Mouse (Mus musculus) heart, embryonic 14.5 days (tissue): ENCODE measurements around the gene Olfr1206. TPM values are rescaled to one million over a fixed set of nuclear protein-coding genes. Genes with fewer than 3 reads are reported as not detected.

Source experiments
- polyA plus RNA-seq: library from polyadenylated mRNA; unstranded; fragments of >200 nt; fragmentation: Nextera tagmentation; extraction: Ambion mirVana; gene quantifications from 2 replicates; pipeline ENCODE4 v1.2.1, GENCODE M21; 2014

The Olfr1206 gene
- polyA plus RNA-seq, 1 experiment from 2014 or later, result not detected

Other genes starting within 250 kb of the Olfr1206 start
- not detected in 2 replicates for gene Olfr1191-ps1, start 222.7 kb upstream of the Olfr1206 start, polyA plus RNA-seq
- gene Olfr1192-ps1, start 214.7 kb upstream of the Olfr1206 start, polyA plus RNA-seq, result not detected in 2 replicates
- not detected in 2 replicates for gene Olfr1193, start 187.6 kb upstream of the Olfr1206 start, polyA plus RNA-seq
- not detected in 2 replicates for gene Olfr1195, start 174.0 kb upstream of the Olfr1206 start, polyA plus RNA-seq
- gene Olfr1196, start 158.6 kb upstream of the Olfr1206 start, polyA plus RNA-seq, result not detected in 2 replicates
- gene Olfr1197, start 130.9 kb upstream of the Olfr1206 start, polyA plus RNA-seq, result not detected in 2 replicates
- gene Olfr1198, start 111.9 kb upstream of the Olfr1206 start, polyA plus RNA-seq, result not detected in 2 replicates
- gene Olfr1199, start 102.8 kb upstream of the Olfr1206 start, polyA plus RNA-seq, result not detected in 2 replicates
- gene Olfr1200, start 92.7 kb upstream of the Olfr1206 start, polyA plus RNA-seq, result not detected in 2 replicates
- gene Olfr1201, start 70.2 kb upstream of the Olfr1206 start, polyA plus RNA-seq, result not detected in 2 replicates
- not detected in 2 replicates for gene Olfr1202, start 48.7 kb upstream of the Olfr1206 start, polyA plus RNA-seq
- not detected in 2 replicates for gene Olfr1205, start 33.5 kb upstream of the Olfr1206 start, polyA plus RNA-seq
- gene Olfr1204, start 13.9 kb upstream of the Olfr1206 start, polyA plus RNA-seq, result not detected in 2 replicates
- gene Olfr1208, start 39.1 kb downstream of the Olfr1206 start, polyA plus RNA-seq, result not detected in 2 replicates
- not detected in 2 replicates for gene Olfr1209, start 51.9 kb downstream of the Olfr1206 start, polyA plus RNA-seq
- not detected in 2 replicates for gene Olfr1211, start 74.9 kb downstream of the Olfr1206 start, polyA plus RNA-seq
- gene Olfr1212, start 90.7 kb downstream of the Olfr1206 start, polyA plus RNA-seq, result not detected in 2 replicates
- gene Gm13762, start 117.0 kb downstream of the Olfr1206 start, polyA plus RNA-seq, result not detected in 2 replicates
- gene Olfr1214, start 129.4 kb downstream of the Olfr1206 start, polyA plus RNA-seq, result not detected in 2 replicates
- not detected in 2 replicates for gene Olfr1215, start 143.7 kb downstream of the Olfr1206 start, polyA plus RNA-seq
- not detected in 2 replicates for gene Olfr1216, start 155.1 kb downstream of the Olfr1206 start, polyA plus RNA-seq
- not detected in 2 replicates for gene Olfr1217, start 168.8 kb downstream of the Olfr1206 start, polyA plus RNA-seq
- gene Olfr1218, start 198.0 kb downstream of the Olfr1206 start, polyA plus RNA-seq, result not detected in 2 replicates
- not detected in 2 replicates for gene Olfr1219, start 220.3 kb downstream of the Olfr1206 start, polyA plus RNA-seq
- gene Olfr1220, start 243.6 kb downstream of the Olfr1206 start, polyA plus RNA-seq, result not detected in 2 replicates